Mouse (Mus musculus): ENCODE data around the gene Lhx1. TPM values are rescaled to one million over a fixed set of nuclear protein-coding genes. Genes with fewer than 3 reads are reported as not detected.

Lhx1 gene
- total RNA-seq, 2 experiments from 2014 or later, result not detected

DNA sequence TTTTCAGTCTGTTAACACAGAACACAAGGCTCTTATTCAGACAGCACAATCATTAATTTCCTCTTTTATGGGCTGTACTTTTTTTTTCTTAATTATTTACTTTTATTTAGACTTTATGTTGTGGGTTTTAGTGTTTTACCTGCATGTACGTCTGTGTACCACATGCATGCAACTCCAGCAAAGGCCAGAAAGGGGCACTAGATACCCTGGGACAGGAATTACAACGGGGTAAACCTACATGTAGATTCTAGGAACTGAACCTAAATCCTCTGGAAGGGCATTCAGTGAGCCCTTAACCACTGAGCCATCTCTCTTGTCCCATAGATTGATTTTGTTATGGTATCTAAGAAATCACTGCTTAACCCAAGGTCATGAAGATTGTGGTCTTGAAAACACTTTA, 27.4 kb downstream of the Lhx1 start:
- no peak for DNase-seq (ENCODE audit: low spot score in 2 of 2)

DNA sequence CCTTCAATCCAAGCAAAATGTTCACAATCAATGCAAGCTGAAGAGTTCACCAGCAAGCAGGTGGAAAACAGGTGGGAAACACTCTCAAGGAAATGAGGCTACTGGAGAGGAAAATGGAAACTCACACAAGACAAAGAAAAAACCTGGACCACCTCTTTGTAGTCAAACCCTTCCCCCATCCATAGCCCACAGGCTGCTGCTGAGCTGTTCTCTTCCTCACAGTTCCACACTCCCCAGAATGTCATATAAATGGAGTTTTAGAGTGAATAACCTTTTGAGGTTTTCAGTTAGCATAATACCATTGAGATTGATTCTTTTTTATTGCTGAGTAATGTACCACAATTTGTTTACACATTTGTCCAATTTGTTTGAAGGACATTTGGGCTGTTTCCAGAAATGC, 28.4 kb downstream of the Lhx1 start:
- no peak for DNase-seq (ENCODE audit: low spot score in 2 of 2)

DNA sequence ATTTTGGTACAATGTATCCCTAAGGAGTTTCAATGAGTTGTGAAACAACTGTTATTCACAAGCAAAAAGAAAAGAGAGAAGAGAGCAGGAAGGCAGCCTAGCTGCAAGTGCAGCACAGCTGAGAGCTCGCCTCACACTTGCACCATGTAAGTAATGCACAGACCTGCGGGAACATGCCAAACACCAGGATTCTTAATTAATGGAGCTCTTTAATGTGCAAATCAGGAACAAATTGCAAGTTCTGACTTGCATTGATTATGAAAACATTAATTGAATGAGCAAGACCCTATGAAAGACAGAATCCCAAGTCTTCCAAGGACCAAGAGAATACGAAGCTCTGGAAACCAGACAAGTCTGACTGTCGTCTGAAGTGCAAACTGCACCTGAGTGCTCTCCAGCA, 29.6 kb downstream of the Lhx1 start:
- no peak for DNase-seq (ENCODE audit: low spot score in 2 of 2)

DNA sequence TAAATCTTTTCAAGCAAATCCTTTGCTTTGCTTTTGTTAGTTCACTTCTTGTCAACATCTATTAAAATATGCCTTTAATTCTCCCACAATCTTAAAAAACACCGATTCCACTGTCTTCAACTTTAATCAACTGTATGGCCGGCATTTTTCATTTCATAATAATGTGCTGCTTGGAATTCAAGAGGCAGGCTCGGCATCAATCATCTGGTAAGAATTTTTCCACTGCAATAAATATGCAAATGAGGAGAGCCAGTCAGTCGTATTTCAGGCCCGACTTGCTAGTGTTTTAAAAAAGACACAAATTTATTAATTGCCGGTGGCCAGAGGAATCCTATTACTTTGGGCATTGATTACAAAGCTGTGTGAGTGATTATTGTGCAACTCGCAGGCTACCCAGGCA, 43.7 kb downstream of the Lhx1 start:
- no peak for DNase-seq (ENCODE audit: low spot score in 2 of 2)

DNA sequence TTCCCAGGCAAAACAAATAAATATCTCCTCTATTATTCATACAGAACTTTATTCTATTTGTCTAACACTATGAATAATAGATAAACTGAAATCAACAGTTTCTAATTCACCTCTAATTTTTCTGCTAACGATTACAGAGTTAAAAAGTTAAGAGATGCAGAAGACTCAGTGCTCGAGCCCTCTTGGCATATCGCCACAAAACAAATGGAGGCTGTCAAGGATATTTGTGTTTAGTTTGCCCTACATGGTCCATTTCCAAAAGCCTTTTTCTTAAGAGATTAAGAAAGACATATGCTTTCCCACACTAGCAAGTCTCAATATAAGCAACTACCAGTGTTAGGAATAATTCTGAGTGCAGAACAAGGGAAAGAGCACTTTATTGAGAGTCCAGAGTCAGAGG, 44.9 kb downstream of the Lhx1 start:
- no peak for DNase-seq (ENCODE audit: low spot score in 2 of 2)

DNA sequence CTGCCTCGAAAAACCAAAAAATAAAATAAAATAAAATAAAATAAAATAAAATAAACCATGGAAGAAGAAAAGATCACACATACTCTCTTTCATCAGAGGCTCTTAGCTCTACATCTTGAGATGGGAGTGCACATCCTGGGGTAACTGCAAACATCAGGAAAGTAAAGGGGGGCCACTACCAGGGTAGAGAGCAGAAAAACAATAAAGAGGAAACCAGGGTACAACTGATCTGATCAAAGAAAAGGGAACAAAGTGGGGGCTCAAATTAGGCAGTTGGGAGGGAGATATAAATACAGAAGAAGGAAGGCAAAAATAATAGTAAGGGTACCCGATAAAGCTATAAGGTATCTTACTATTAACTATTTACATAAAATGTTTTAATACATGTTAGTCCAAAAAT, 48.7 kb downstream of the Lhx1 start:
- DNase-seq (ENCODE audit: low spot score in 2 of 2), result no peak

DNA sequence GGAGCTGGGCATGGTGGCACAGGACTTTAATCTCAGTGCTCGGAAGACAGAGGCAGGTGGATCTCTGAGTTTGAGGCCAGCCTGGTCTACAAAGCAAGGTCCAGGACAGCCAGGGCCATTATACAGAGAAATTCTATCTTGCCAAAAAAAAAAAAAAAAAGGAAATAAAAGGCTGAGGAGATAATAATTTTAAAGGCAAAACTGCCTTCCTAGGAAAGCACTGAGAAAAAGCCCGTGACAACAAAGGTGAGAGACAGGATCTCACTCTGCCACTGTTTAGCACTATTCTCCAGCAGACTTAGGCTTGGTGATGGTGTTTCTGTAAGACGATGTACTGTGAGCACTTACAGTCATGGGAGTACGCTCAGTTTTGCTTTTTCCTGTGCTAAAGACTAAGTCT, 49.3 kb downstream of the Lhx1 start:
- no peak for DNase-seq (ENCODE audit: low spot score in 2 of 2)

DNA sequence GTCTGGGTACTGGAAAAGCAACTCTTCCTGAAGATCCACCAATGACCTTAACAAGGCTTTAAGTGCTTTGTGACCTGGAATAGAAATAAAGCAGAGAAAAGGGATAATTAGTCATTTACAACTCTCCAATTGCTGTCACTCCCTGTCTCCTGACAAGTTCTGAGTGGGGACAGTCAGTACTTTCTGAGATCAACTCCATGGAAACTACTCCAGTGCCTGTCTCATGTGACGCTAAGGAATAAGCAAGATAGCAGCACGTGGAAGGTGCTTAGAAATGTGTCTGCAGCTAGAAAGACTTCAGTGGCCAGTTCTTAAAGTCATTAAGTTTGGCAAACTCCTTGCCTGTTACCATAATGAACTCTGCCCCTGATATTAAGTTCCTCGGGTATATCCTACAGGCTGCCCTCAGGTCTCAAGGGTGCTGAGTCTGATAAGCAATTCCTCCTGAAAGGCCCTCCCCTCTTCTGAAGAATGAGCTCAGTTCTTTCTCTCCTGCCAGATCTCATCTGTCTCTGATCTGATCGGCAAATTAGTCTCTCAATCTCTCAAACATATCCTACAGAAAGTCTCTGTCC, 52.2 kb downstream of the Lhx1 start:
- no peak for DNase-seq (ENCODE audit: low spot score in 2 of 2)

Other genes with a start within 250 kb of the Lhx1 start
- 10 to 100 TPM; 19.6 to 20.7 TPM for gene Aatf, start 12.0 kb downstream of the Lhx1 start, total RNA-seq (2021)

All from gastrocnemius, postnatal 4 days (tissue).